Mouse (Mus musculus): Measurements from ENCODE around the gene Crlf1. TPM values are rescaled to one million over a fixed set of nuclear protein-coding genes. Genes with fewer than 3 reads are reported as not detected.
"Not testable (repeated sequence)": the region's sequence is repeated elsewhere in the genome, so short reads cannot be mapped to it uniquely, and the experiment has no call there.

Gene Crlf1
- polyA plus RNA-seq, 1 experiment from 2014 or later: 63.8 TPM

GRCm38 (mm10) chr8:70511174-70511573 is 18.2 kb downstream of the Crlf1 start:
- Histone ChIP-seq H3K4me2 (ENCODE audit: low read depth, low read length) (peak overlapping the region; percentile 32), H3K4me3 (ENCODE audit: low read depth, low read length) (peak overlapping the region; percentile 99), H3K9ac (replicated peaks; ENCODE audit: low read length) (peak overlapping the region; percentile 99; the same call in 1 of the 2 replicates)
- DNase-seq (ENCODE audit: low spot score); H3K9me3 ChIP-seq (replicated peaks; ENCODE audit: control insufficient read depth, low read length); ATAC-seq (replicated peaks; ENCODE audit: insufficient number of reproducible peaks, low FRiP score, low TSS enrichment, low read depth); H3K27me3 ChIP-seq (ENCODE audit: control insufficient read depth, insufficient read depth, low read length); H3K27ac ChIP-seq (replicated peaks; ENCODE audit: low read depth, low read length); H3K36me3 ChIP-seq (replicated peaks; ENCODE audit: control insufficient read depth, insufficient read depth, low read depth, low read length); H3K4me1 ChIP-seq (ENCODE audit: control insufficient read depth, insufficient read depth, low read length): not testable (repeated sequence)
- 84% methylated on average over 6 of the region's 6 CpGs for WGBS

GRCm38 (mm10) chr8:70511770-70512169 is 18.8 kb downstream of the Crlf1 start:
- Histone ChIP-seq H3K4me2 (ENCODE audit: low read depth, low read length) (no peak overlapping the region), H3K27me3 (ENCODE audit: control insufficient read depth, insufficient read depth, low read length) (no peaks in the 10 kb centered on the region), H3K4me3 (ENCODE audit: low read depth, low read length) (no peak overlapping the region), H3K27ac (replicated peaks; ENCODE audit: low read depth, low read length) (no peak overlapping the region), H3K9me3 (replicated peaks; ENCODE audit: control insufficient read depth, low read length) (no peaks in the 10 kb centered on the region), H3K9ac (replicated peaks; ENCODE audit: low read length) (no peak overlapping the region), H3K36me3 (replicated peaks; ENCODE audit: control insufficient read depth, insufficient read depth, low read depth, low read length) (peaks cover 8% of the 10 kb centered on the region), H3K4me1 (ENCODE audit: control insufficient read depth, insufficient read depth, low read length) (peaks cover 8% of the 10 kb centered on the region)
- WGBS: 97% methylated on average over 2 of the region's 2 CpGs
- no peak for DNase-seq (ENCODE audit: low spot score)
- ATAC-seq (replicated peaks; ENCODE audit: insufficient number of reproducible peaks, low FRiP score, low TSS enrichment, low read depth): no peak

- Histone ChIP-seq H3K36me3 (replicated peaks; ENCODE audit: control insufficient read depth, insufficient read depth, low read depth, low read length) (peaks cover 8% of the 10 kb centered on the region), H3K27ac (replicated peaks; ENCODE audit: low read depth, low read length) (no peak overlapping the region), H3K9me3 (replicated peaks; ENCODE audit: control insufficient read depth, low read length) (no peaks in the 10 kb centered on the region), H3K4me2 (ENCODE audit: low read depth, low read length) (no peak overlapping the region), H3K9ac (replicated peaks; ENCODE audit: low read length) (no peak overlapping the region), H3K27me3 (ENCODE audit: control insufficient read depth, insufficient read depth, low read length) (no peaks in the 10 kb centered on the region), H3K4me1 (ENCODE audit: control insufficient read depth, insufficient read depth, low read length) (peaks cover 8% of the 10 kb centered on the region), H3K4me3 (ENCODE audit: low read depth, low read length) (no peak overlapping the region)
- no peak for ATAC-seq (replicated peaks; ENCODE audit: insufficient number of reproducible peaks, low FRiP score, low TSS enrichment, low read depth)
- WGBS: 94% methylated on average over 11 of the region's 11 CpGs
- no peak for DNase-seq (ENCODE audit: low spot score)
Observed at GRCm38 (mm10) chr8:70512253-70512903, 19.4 kb downstream of the Crlf1 start.

GRCm38 (mm10) chr8:70513441-70513840 is 20.5 kb downstream of the Crlf1 start:
- H3K36me3 ChIP-seq (replicated peaks; ENCODE audit: control insufficient read depth, insufficient read depth, low read depth, low read length): peaks cover 2% of the 10 kb centered on the region
- H3K4me3 ChIP-seq (ENCODE audit: low read depth, low read length): no peak overlapping the region
- H3K9me3 ChIP-seq (replicated peaks; ENCODE audit: control insufficient read depth, low read length): no peaks in the 10 kb centered on the region
- H3K4me1 ChIP-seq (ENCODE audit: control insufficient read depth, insufficient read depth, low read length): peaks cover 8% of the 10 kb centered on the region
- ATAC-seq (replicated peaks; ENCODE audit: insufficient number of reproducible peaks, low FRiP score, low TSS enrichment, low read depth): no peak
- no peak overlapping the region for H3K9ac ChIP-seq (replicated peaks; ENCODE audit: low read length)
- no peaks in the 10 kb centered on the region for H3K27me3 ChIP-seq (ENCODE audit: control insufficient read depth, insufficient read depth, low read length)
- no peak overlapping the region for H3K27ac ChIP-seq (replicated peaks; ENCODE audit: low read depth, low read length)
- no peak for DNase-seq (ENCODE audit: low spot score)
- 84% methylated on average over 2 of the region's 2 CpGs for WGBS
- H3K4me2 ChIP-seq (ENCODE audit: low read depth, low read length): no peak overlapping the region

- Histone ChIP-seq H3K9ac (replicated peaks; ENCODE audit: low read length) (no peak overlapping the region; the same call in 1 of the 2 replicates), H3K27me3 (ENCODE audit: control insufficient read depth, insufficient read depth, low read length) (no peaks in the 10 kb centered on the region), H3K27ac (replicated peaks; ENCODE audit: low read depth, low read length) (no peak overlapping the region), H3K4me3 (ENCODE audit: low read depth, low read length) (no peak overlapping the region), H3K4me2 (ENCODE audit: low read depth, low read length) (no peak overlapping the region), H3K36me3 (replicated peaks; ENCODE audit: control insufficient read depth, insufficient read depth, low read depth, low read length) (no peaks in the 10 kb centered on the region; the same call in 1 of the 2 replicates), H3K4me1 (ENCODE audit: control insufficient read depth, insufficient read depth, low read length) (no peaks in the 10 kb centered on the region; the same call in 1 of the 2 replicates), H3K9me3 (replicated peaks; ENCODE audit: control insufficient read depth, low read length) (no peaks in the 10 kb centered on the region)
- ATAC-seq (replicated peaks; ENCODE audit: insufficient number of reproducible peaks, low FRiP score, low TSS enrichment, low read depth): no peak
- 63% methylated on average over 10 of the region's 10 CpGs for WGBS
- no peak for DNase-seq (ENCODE audit: low spot score)
Observed at GRCm38 (mm10) chr8:70517940-70518643, 25.1 kb downstream of the Crlf1 start.

GRCm38 (mm10) chr8:70519043-70519442 is 26.1 kb downstream of the Crlf1 start:
- no peak overlapping the region for H3K9ac ChIP-seq (replicated peaks; ENCODE audit: low read length)
- no peaks in the 10 kb centered on the region for H3K36me3 ChIP-seq (replicated peaks; ENCODE audit: control insufficient read depth, insufficient read depth, low read depth, low read length)
- H3K4me3 ChIP-seq (ENCODE audit: low read depth, low read length): no peak overlapping the region
- H3K27ac ChIP-seq (replicated peaks; ENCODE audit: low read depth, low read length): no peak overlapping the region
- H3K9me3 ChIP-seq (replicated peaks; ENCODE audit: control insufficient read depth, low read length): no peaks in the 10 kb centered on the region
- ATAC-seq (replicated peaks; ENCODE audit: insufficient number of reproducible peaks, low FRiP score, low TSS enrichment, low read depth) (no peak), DNase-seq (ENCODE audit: low spot score) (no peak)
- no peaks in the 10 kb centered on the region for H3K27me3 ChIP-seq (ENCODE audit: control insufficient read depth, insufficient read depth, low read length)
- no peak overlapping the region for H3K4me2 ChIP-seq (ENCODE audit: low read depth, low read length)
- no peaks in the 10 kb centered on the region; the same call in 1 of the 2 replicates for H3K4me1 ChIP-seq (ENCODE audit: control insufficient read depth, insufficient read depth, low read length)
- 91% methylated on average over 6 of the region's 6 CpGs for WGBS

GRCm38 (mm10) chr8:70519606-70520005 is 26.6 kb downstream of the Crlf1 start:
- DNase-seq (ENCODE audit: low spot score): no peak
- Histone ChIP-seq H3K4me1 (ENCODE audit: control insufficient read depth, insufficient read depth, low read length) (no peaks in the 10 kb centered on the region; the same call in 1 of the 2 replicates), H3K27me3 (ENCODE audit: control insufficient read depth, insufficient read depth, low read length) (no peaks in the 10 kb centered on the region), H3K4me2 (ENCODE audit: low read depth, low read length) (no peak overlapping the region), H3K27ac (replicated peaks; ENCODE audit: low read depth, low read length) (no peak overlapping the region), H3K4me3 (ENCODE audit: low read depth, low read length) (no peak overlapping the region), H3K36me3 (replicated peaks; ENCODE audit: control insufficient read depth, insufficient read depth, low read depth, low read length) (no peaks in the 10 kb centered on the region), H3K9me3 (replicated peaks; ENCODE audit: control insufficient read depth, low read length) (no peaks in the 10 kb centered on the region), H3K9ac (replicated peaks; ENCODE audit: low read length) (no peak overlapping the region)
- WGBS: 67% methylated on average over 2 of the region's 2 CpGs
- ATAC-seq (replicated peaks; ENCODE audit: insufficient number of reproducible peaks, low FRiP score, low TSS enrichment, low read depth): no peak
